Mouse (Mus musculus) kidney, postnatal 25 days (tissue): ENCODE data around the gene Ppp1r17.

Experiments used
- DNase-seq, 2 experiments: peaks; one replicate each; pipeline ENCODE4 v3.0.0; 2021; ENCODE audit warnings: mixed read lengths in 2 of 2

Gene Ppp1r17

DNA sequence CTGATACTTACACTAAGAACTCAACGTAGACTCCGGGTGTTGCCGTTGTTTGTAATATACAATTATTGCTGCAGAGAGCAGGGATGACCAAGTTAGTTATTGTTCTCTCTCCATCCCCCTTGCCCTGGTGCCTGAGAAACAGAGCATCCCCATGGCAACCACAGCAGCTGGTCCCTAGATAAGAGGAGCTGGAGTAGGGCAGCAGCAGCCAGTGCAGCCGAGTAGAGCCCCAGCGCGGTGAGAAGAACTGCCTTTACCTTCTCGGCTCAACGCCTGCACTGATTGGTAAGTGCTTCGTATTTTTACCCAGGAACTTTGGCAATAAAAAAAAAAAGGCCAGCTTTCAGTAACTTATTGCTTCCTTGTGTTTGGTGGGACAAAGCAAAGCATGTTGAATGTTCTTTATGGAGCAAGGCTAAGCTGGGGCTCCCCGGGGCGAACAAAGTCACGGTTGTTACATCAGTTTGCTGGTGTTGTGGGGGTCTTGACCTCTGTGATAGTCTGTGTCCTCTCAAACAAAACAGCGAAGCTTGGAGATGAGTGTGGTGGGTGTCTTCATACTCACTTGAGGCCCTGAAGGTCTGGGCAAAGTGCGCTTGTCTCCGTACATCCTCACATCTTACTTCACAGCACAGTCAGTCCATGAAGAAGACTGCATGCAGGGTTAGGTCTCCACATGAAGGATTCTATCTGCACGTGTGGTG is at the start of gene Ppp1r17:
TSS of gene Ppp1r17 (plus strand) at position 207 of the 704 bp plus-strand sequence.
- DNase-seq = no peak

DNA sequence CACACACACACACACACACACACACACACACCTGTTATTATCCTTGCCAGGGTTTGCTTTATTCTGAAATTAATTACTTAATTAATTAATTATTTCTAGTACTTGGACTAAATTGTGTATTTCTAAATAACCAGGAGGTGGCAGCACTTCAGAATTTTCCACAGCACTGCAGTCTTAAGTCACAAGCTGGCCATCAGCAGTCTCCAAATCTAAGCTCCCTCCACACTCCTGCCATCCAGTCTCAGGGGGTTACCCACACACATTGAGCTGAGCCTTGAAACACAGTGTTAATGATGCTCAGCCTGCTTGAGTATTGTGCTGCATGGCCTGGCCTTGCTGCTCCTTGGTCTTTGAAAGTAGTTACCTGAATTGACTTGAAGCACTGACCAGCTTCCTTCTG is 44.3 kb upstream of the Ppp1r17 start:
- peak in 1 of 2 experiments; percentile 20 for DNase-seq

DNA sequence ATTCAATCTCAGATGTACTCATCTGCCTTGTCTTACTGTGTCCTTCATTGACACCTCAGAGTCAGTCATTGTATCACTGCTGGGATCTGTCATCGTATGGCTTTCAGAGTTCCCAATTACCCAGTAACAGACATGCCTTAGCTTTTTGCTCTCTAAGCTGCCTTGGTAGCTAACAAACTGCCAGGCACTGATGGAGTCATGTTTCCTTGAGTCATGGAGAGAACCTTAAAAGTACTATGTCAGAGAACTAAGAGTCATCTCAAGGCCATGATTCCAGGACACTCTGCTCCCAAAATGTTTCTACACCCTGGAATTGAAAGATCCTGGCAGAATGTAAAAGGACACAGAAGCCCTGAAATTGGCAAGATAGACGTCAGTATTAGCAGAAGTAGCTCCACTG is 37.5 kb upstream of the Ppp1r17 start:
- DNase-seq = no peak

DNA sequence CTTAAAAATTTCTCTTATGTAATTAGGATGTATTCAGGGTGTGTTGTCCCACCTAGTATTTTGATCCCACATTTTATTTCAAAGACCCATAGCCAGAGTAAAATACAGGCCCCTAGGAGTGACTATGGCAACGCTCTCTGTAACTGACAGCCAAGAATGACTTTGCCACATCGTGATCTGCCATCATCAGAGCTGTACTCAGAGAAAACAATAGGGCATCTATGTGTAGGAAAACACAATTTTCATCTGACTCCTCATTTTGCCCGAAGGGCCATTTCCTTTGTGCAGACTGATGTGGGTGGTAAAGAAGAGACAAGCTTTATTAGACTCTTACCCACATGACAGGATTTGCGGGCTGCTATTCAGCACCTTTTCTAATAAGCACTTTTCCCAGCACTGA is 8.6 kb upstream of the Ppp1r17 start:
- no peak for DNase-seq

- no peak for DNase-seq
Measured at GRCm38 (mm10) chr6:56012384-56012783, 4.9 kb upstream of the Ppp1r17 start.

GRCm38 (mm10) chr6:56019632-56020031 is 2.3 kb downstream of the Ppp1r17 start:
- DNase-seq = no peak

GRCm38 (mm10) chr6:56025533-56025932 is 8.2 kb downstream of the Ppp1r17 start:
- no peak for DNase-seq

DNA sequence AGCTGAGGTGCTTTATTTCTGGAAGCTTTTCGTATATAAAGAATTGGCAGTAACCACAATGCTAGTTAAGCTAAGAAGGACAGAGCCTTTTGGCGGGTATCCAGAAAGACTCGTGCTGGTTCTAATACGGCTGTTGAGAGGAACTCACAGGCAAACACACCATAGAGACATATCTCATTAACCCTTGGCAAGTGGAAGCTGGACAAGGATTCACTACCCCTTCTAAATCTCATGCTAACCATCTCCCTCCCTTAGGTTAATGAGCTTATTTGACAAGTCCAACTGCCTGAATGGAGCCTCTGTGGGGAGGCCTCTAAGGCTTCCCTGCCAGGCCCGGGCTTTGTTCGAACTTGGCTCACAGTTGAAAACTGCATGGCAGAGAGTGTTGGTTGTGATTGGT is 10.0 kb downstream of the Ppp1r17 start:
- DNase-seq = no peak

DNA sequence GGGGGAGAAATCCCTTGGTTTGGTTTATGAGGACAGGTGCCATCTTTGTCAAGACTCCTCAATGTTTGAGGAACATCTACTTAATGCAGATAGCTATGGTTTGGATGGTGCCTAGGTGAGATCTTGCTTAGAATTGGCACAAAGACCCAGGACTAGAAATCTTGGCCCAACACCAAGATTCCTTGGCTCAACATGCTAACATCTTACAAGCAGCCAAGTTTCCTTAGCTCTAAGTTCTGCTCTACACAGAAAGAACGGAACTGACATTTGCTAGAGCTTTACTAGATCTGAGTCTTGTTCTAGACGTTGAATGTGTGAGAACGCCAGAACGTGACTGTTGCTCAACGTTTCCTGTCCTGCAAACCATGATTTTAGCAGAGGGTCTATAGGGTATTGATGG is 10.7 kb downstream of the Ppp1r17 start:
- DNase-seq = no peak

- DNase-seq = no peak
Measured at GRCm38 (mm10) chr6:56029986-56030385, 12.7 kb downstream of the Ppp1r17 start.

DNA sequence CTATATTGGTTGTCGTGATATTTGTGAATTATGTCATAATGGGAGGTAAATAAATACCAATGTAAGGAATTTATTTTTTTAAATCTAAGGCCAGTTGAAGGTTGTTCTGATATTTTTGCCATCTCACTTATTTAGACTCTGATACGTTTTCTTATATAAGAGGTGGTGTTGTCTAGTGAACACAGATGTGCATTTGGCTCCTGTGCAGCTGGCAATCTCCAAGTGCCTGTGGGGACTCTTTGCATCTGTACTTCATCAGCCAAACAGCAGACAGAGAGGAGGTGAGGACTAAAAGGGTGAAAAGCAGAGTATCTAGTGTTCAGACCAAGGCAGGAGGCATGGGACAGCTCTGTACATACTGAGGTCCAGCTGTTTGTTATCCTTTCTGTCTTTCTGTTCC is 14.9 kb downstream of the Ppp1r17 start:
- no peak for DNase-seq

DNA sequence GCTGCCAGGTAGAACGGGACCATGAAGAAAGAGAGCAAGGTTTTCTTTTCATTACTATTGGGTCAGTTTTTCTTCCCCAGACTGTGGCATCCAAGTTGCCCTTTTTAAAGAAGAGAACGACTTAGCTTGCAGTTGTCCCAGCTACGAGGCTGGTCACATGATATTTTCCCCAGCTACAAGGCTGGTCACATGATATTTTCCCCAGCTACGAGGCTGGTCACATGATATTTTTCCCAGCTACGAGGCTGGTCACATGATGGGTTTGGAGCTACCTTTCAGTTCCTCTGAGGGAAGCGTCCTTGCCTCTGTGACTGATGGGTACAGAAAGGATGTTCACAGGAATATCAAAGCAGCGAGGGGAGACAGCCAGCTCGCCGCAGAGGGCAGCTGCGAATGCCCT is 17.8 kb downstream of the Ppp1r17 start:
- no peak for DNase-seq

DNA sequence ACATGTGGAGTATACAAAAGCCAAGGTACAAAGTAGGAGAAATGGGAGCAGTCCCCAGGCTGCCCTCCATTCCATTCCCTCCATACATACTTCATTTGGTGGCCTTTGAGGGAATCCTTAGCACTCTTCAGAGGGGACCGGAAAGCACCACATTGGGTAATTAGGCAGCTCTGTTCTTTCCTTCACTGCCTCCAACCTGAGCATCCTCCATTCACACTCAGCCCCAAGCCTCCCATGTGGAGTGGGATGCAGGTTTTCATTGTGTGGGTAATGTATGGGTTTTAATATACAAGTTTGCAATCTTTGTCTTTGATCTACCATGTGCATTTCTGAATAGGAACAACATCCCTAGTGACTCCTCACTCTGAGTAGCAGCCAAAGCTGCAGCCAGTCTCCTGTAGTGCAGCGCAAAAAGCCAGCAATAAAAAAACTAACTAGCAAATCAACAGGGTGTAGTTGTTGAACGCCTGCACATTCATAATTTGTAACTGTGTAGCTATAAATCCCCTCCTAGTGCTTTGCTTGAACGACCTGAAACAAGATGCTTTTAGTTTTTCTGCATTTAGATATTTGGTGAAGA is 22.3 kb downstream of the Ppp1r17 start:
- no peak for DNase-seq

DNA sequence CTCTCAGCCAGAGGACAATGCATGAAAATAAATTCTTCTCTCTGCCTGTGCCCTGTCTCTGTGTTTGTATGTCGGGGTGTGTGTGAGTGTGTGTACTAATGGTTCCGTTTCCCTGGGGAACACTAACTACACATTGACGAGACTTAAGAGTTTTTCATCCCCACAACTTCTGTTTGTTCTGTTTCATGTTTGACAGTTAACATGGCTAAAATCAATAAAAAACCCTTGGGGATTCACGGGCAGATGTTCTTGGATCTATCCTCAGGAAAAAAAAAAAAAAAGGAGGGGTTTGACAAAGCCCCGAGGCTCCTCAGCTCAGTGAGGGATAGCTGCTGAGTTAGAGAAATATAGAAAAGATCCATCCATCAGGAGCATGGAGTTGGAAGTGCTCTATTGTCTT is 27.0 kb downstream of the Ppp1r17 start:
- DNase-seq = no peak

DNA sequence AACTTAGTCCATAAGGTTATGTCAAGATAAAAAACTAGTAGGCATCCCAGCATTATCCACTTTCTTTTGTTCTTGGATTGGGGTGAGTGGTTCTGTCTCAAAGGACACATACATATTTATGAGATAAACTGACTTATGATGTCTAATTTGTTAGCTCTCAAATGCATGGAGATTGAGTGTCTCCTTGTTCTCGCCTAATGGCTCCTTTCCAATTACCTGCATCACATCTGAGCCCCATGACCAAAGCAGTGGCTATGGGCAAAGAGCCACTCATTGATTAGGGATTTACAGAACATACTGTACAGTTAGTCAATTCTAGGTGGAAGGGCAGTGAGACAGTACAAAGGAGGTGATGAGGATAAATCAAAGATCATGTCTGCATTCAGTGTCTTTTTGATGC is 27.4 kb downstream of the Ppp1r17 start:
- DNase-seq = no peak

DNA sequence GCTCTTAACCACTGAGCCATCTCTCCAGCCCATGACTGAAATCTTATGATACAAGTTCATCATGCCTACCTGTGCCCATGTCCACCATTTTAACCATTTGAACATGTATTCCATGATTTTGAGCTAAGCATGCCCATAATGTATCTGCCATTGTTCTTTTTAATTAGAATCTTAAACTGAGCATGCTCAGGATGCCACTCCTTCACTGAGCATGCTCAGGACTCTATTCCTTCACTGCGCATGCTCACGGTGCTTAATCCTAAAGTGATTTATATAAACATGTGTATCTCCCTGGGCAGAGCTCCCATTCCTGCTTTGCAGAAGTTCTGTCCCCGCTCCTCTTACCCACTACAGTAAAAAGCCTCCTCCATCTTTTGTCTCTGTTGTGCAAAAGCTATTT is 31.3 kb downstream of the Ppp1r17 start:
- no peak for DNase-seq

GRCm38 (mm10) chr6:56049104-56049503 is 31.8 kb downstream of the Ppp1r17 start:
- peak in 1 of 2 experiments; percentile 18 for DNase-seq

DNA sequence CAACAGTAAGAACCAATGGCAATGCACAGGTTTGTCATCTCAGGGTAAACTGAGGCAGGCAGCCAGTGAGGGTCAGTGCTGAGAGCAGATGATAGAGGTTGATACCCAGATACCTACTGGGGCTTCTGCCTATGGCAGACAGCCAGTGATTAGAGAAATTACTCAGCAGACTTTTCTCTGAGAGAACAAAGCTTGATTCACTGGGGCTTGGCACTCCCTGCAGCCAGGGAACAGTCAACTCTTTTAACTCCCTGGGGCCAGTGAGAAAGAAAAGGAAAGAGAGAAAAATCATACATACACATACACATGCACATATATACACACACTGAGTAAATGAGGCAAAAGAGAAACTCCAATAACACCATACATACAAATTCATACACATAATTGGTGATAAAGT is 46.4 kb downstream of the Ppp1r17 start:
- no peak for DNase-seq

- peak; percentile 17 to 38 for DNase-seq
Measured at GRCm38 (mm10) chr6:56066632-56067282, 49.5 kb downstream of the Ppp1r17 start.

GRCm38 (mm10) chr6:56068516-56068915 is 51.2 kb downstream of the Ppp1r17 start:
- DNase-seq = no peak

- no peak for DNase-seq
Measured at GRCm38 (mm10) chr6:56076378-56076805, 59.1 kb downstream of the Ppp1r17 start.
